Mouse (Mus musculus) kidney, adult 2 months (tissue): Measurements from ENCODE around the gene Gramd1c.

Experiments used
- CTCF ChIP-seq: fragments of 200-500 bp; conservative IDR thresholded peaks from 2 replicates; pipeline ENCODE4 v1.5.1; 2011; ENCODE audit warnings: low read depth, mild to moderate bottlenecking, control low read depth, low read length, moderate library complexity, mixed read lengths; ENCODE audit not compliant: insufficient read depth, insufficient read length
- POLR2A ChIP-seq: fragments of 200-500 bp; IDR thresholded peaks from one replicate; pipeline ENCODE4 v1.6.1; 2011; ENCODE audit warnings: low read depth, low read length, control low read depth

DNA sequence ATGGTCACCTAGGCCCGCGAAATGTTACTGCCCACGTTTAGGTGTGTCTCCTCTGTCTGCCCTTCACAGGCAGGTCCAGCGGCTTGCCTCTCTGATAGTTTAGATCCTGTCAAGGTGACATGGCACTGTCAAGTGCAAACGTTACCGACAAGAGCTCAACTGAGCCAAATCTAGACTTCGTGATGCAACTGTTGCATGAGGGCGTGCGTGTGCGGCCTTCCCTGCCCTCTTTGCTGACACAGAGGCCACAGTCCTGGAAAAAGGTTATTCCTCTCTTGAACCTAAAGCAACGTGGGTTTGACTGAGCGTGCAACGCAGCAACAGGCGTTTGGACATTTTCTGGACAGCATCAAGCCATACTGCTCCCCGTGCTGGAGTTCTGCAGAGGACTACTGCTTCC lies 1.8 kb downstream of the Gramd1c start:
- TF ChIP-seq CTCF (no peak), POLR2A (no peak)
